Mouse (Mus musculus) ES-E14 (cell line): ENCODE data around the gene Chd6. TPM values are rescaled to one million over a fixed set of nuclear protein-coding genes. Genes with fewer than 3 reads are reported as not detected.

ENCODE experiments used
- DNase-seq: peaks from one replicate; pipeline ENCODE4 v3.0.0-alpha.2; 2013; ENCODE audit warnings: low read depth, low spot score
- H3K27ac ChIP-seq: 2 replicates; pipeline ENCODE4 v1.5.1; 2012; ENCODE audit warnings: low read depth, mild to moderate bottlenecking, low read length, moderate library complexity, mixed read lengths; ENCODE audit not compliant: poor library complexity, insufficient read depth, severe bottlenecking
- H3K36me3 ChIP-seq: 2 replicates; pipeline ENCODE4 v1.6.1; 2012; ENCODE audit warnings: mild to moderate bottlenecking, low read length, moderate library complexity, mixed read lengths; ENCODE audit not compliant: control insufficient read depth, poor library complexity, insufficient read depth, severe bottlenecking
- H3K4me1 ChIP-seq, 2 experiments: fragments of 150-350 bp in 1 of 2; sonication (generic) in 1 of 2; 2 replicates each; pipeline ENCODE4 v1.6.1; 2012; ENCODE audit warnings: low read length in 2 of 2, mild to moderate bottlenecking in 1 of 2, mixed read lengths in 1 of 2; ENCODE audit not compliant: control insufficient read depth in 2 of 2, insufficient read depth in 2 of 2, poor library complexity in 1 of 2
- H3K4me3 ChIP-seq, 2 experiments: fragments of 150-350 bp in 1 of 2; sonication (generic) in 1 of 2; 2 replicates each; pipeline ENCODE4 v1.5.1; 2012; ENCODE audit warnings: low read length in 2 of 2, low read depth in 1 of 2, mild to moderate bottlenecking in 1 of 2, mixed read lengths in 1 of 2; ENCODE audit not compliant: insufficient read depth in 1 of 2, poor library complexity in 1 of 2, severe bottlenecking in 1 of 2
- H3K9ac ChIP-seq: 2 replicates; pipeline ENCODE4 v1.6.1; 2012; ENCODE audit warnings: low read depth, mild to moderate bottlenecking, low read length, mixed read lengths; ENCODE audit not compliant: poor library complexity, insufficient read depth, severe bottlenecking
- H3K9me3 ChIP-seq: fragments of 150-350 bp; sonication (generic); 2 replicates; pipeline ENCODE4 v1.6.1; 2012; ENCODE audit warnings: low read depth, mild to moderate bottlenecking, low read length; ENCODE audit not compliant: control insufficient read depth, insufficient read depth
- CHD2 ChIP-seq: IDR thresholded peaks from 2 replicates; pipeline ENCODE4 v1.6.1; 2014; ENCODE audit warnings: mild to moderate bottlenecking, low read depth, low read length, inconsistent platforms
- HCFC1 ChIP-seq: IDR thresholded peaks from 2 replicates; pipeline ENCODE4 v1.6.1; 2012; ENCODE audit warnings: low read length, inconsistent platforms, borderline replicate concordance; ENCODE audit not compliant: insufficient read depth
- MAFK ChIP-seq: IDR thresholded peaks from 2 replicates; pipeline ENCODE4 v1.6.1; 2014; ENCODE audit warnings: mild to moderate bottlenecking, low read depth, low read length, inconsistent platforms; ENCODE audit not compliant: insufficient read depth
- ZC3H11A ChIP-seq: IDR thresholded peaks from 2 replicates; pipeline ENCODE4 v1.6.1; 2012; ENCODE audit warnings: low read depth, mild to moderate bottlenecking, inconsistent platforms, low read length, borderline replicate concordance
- ZNF384 ChIP-seq: IDR thresholded peaks from 2 replicates; pipeline ENCODE4 v1.6.1; 2012; ENCODE audit warnings: low read depth, low read length, inconsistent platforms
- in situ Hi-C, 2 experiments: fragments of 600-800 bp; cut with MboI; formaldehyde crosslinking; loops; one replicate each; pipeline ENCODE4 v1.15.1; 2025; ENCODE audit warnings: low sequenced_read_pairs in 2 of 2, inconsistent platforms in 1 of 2; ENCODE audit not compliant: unreplicated experiment in 2 of 2
- total RNA-seq: library from RNA; depleted of rRNA; stranded (reverse); fragments of 300-350 nt; gene quantifications from 2 replicates; pipeline ENCODE4 v1.2.3, GENCODE M21; 2012

Gene Chd6
- total RNA-seq, 1 experiment: 50.7 TPM

- DNase-seq: no peak
- H3K4me3 ChIP-seq: no peak overlapping the region
- no peak overlapping the region for H3K9ac ChIP-seq
- H3K27ac ChIP-seq: no peak overlapping the region
- no peaks in the 10 kb centered on the region for H3K4me1 ChIP-seq
- peaks cover 5% of the 10 kb centered on the region for H3K36me3 ChIP-seq
- H3K9me3 ChIP-seq: no peaks in the 10 kb centered on the region
- in situ Hi-C loops: no loop called here
- no peak for TF ChIP-seq ZC3H11A
- TF ChIP-seq ZNF384: no peak
- no peak for TF ChIP-seq MAFK
- no peak for TF ChIP-seq HCFC1
- TF ChIP-seq CHD2: no peak
These were observed 75.7 kb downstream of the Chd6 start for GRCm38 (mm10) chr2:161033141-161033540.

- no peak for DNase-seq
- no peak overlapping the region for H3K27ac ChIP-seq
- TF ChIP-seq ZC3H11A (no peak), ZNF384 (no peak), CHD2 (no peak), MAFK (no peak), HCFC1 (no peak)
- peaks cover 3% of the 10 kb centered on the region for H3K36me3 ChIP-seq
- H3K9ac ChIP-seq: no peak overlapping the region
- no peaks in the 10 kb centered on the region for H3K4me1 ChIP-seq
- no peak overlapping the region for H3K4me3 ChIP-seq
- H3K9me3 ChIP-seq: no peaks in the 10 kb centered on the region
- in situ Hi-C loops: no loop called here
These were observed 76.5 kb downstream of the Chd6 start for GRCm38 (mm10) chr2:161032394-161032793.

- peaks cover 13% of the 10 kb centered on the region for H3K36me3 ChIP-seq
These were observed 84.3 kb downstream of the Chd6 start for GRCm38 (mm10) chr2:161024606-161025005.

GRCm38 (mm10) chr2:161017913-161018312 lies 91.0 kb downstream of the Chd6 start:
- Histone ChIP-seq H3K4me1 (no peaks in the 10 kb centered on the region), H3K9me3 (no peaks in the 10 kb centered on the region), H3K27ac (no peak overlapping the region), H3K4me3 (no peak overlapping the region), H3K9ac (no peak overlapping the region), H3K36me3 (peaks cover 20% of the 10 kb centered on the region)
- in situ Hi-C loops: no loop called here
- TF ChIP-seq ZNF384 (no peak), HCFC1 (no peak), CHD2 (no peak)
- no peak for DNase-seq

More at GRCm38 (mm10) chr2:161024606-161025005, 84.3 kb downstream of the Chd6 start:
- in situ Hi-C loops: no loop called here
- H3K4me3 ChIP-seq: no peak overlapping the region
- H3K27ac ChIP-seq: no peak overlapping the region
- no peak overlapping the region for H3K9ac ChIP-seq
- no peaks in the 10 kb centered on the region for H3K4me1 ChIP-seq
- TF ChIP-seq CHD2 (no peak), ZC3H11A (no peak), MAFK (no peak), HCFC1 (no peak), ZNF384 (no peak)
- DNase-seq: no peak
- no peaks in the 10 kb centered on the region for H3K9me3 ChIP-seq

GRCm38 (mm10) chr2:161012577-161013251 lies 96.2 kb downstream of the Chd6 start:
- no peak for DNase-seq
- no peak for TF ChIP-seq HCFC1
- no peak for TF ChIP-seq ZNF384
- no peak for TF ChIP-seq CHD2
- TF ChIP-seq MAFK: no peak
- TF ChIP-seq ZC3H11A: no peak
- Histone ChIP-seq H3K27ac (no peak overlapping the region), H3K4me1 (no peaks in the 10 kb centered on the region), H3K4me3 (no peak overlapping the region), H3K9me3 (no peaks in the 10 kb centered on the region), H3K36me3 (peaks cover 10% of the 10 kb centered on the region), H3K9ac (no peak overlapping the region)
- in situ Hi-C loops: no loop called here
